Mouse (Mus musculus): ENCODE measurements around the gene Atg2b.

DNA sequence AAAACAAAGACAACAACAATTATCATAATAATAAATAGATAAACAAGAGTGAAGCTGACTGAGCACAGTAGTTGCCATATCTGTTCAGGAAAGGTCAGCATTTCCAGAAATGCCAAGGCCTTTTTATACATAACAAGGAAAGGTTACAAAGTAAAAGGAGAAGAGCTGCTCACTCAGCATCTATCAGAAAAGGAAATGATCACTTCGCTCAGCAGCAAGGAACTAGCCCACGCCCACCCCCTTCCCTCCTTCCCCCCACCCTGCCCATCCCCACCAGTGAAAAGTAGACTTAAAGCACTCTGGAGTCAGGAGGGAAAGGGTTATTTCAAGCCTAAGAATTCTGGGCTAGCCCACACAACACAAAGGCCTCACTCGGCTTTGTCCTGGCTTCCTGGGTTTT lies 35.2 kb upstream of the Atg2b start:
- TF ChIP-seq EP300 (IDR thresholded peaks at IDR 0.05; ENCODE audit: insufficient read depth, low read depth, low read length) (no peak), CTCF (IDR thresholded peaks at IDR 0.05; ENCODE audit: low read depth, low read length) (no peak)
